Mouse (Mus musculus) heart, embryonic 11.5 days (tissue): ENCODE measurements around the gene Ccdc60. TPM values are rescaled to one million over a fixed set of nuclear protein-coding genes. Genes with fewer than 3 reads are reported as not detected.

ENCODE experiments used
- ATAC-seq: fragments of 200-750 bp; cut with Nextera tagmentation; replicated peaks from 2 replicates; pipeline ENCODE4 v1.8.0; 2017; ENCODE audit warnings: moderate library complexity; ENCODE audit not compliant: insufficient number of reproducible peaks, low FRiP score, low TSS enrichment
- H3K27ac ChIP-seq: fragments of 300-500 bp; sonication (generic); 2 replicates; pipeline ENCODE4 v1.5.1; 2014; ENCODE audit warnings: mild to moderate bottlenecking, low read depth, low read length
- H3K27me3 ChIP-seq: fragments of 300-500 bp; sonication (generic); 2 replicates; pipeline ENCODE4 v1.6.1; 2014; ENCODE audit warnings: mild to moderate bottlenecking, low read length, mixed read lengths; ENCODE audit not compliant: control insufficient read depth, insufficient read depth
- H3K36me3 ChIP-seq: fragments of 300-500 bp; sonication (generic); 2 replicates; pipeline ENCODE4 v1.6.1; 2014; ENCODE audit warnings: mild to moderate bottlenecking, low read length, moderate library complexity, mixed read lengths; ENCODE audit not compliant: control insufficient read depth, insufficient read depth
- H3K4me1 ChIP-seq: fragments of 300-500 bp; sonication (generic); 2 replicates; pipeline ENCODE4 v1.6.1; 2014; ENCODE audit warnings: low read length; ENCODE audit not compliant: control insufficient read depth, insufficient read depth
- H3K4me2 ChIP-seq: fragments of 300-500 bp; sonication (generic); 2 replicates; pipeline ENCODE4 v1.6.1; 2014; ENCODE audit warnings: mild to moderate bottlenecking, moderate library complexity
- H3K4me3 ChIP-seq: fragments of 300-500 bp; sonication (generic); 2 replicates; pipeline ENCODE4 v1.5.1; 2014; ENCODE audit warnings: low read depth, low read length
- H3K9ac ChIP-seq: fragments of 300-500 bp; sonication (generic); 2 replicates; pipeline ENCODE4 v1.6.1; 2014; ENCODE audit warnings: mild to moderate bottlenecking, low read depth, low read length, moderate library complexity
- H3K9me3 ChIP-seq: fragments of 300-500 bp; sonication (generic); replicated peaks from 2 replicates; pipeline ENCODE4 v1.6.1; 2016; ENCODE audit warnings: low read length; ENCODE audit not compliant: control insufficient read depth
- WGBS: fragments of 180-500 bp; shearing (Covaris S2); extraction: QIAGEN DNeasy Blood & Tissue Kit; methylation state at CpG from one replicate; pipeline ENCODE4 v1.1.7; 2014; ENCODE audit not compliant: insufficient replicate concordance; 5-methylcytosine and 5-hydroxymethylcytosine counted together
- polyA plus RNA-seq: library from polyadenylated mRNA; unstranded; fragments of >200 nt; fragmentation: Nextera tagmentation; extraction: Ambion mirVana; gene quantifications from 2 replicates; pipeline ENCODE4 v1.2.1, GENCODE M21; 2014

The Ccdc60 gene
- polyA plus RNA-seq, 1 experiment from 2014 or later, result 0.93 TPM

GRCm38 (mm10) chr5:116261944-116262343 is 26.8 kb downstream of the Ccdc60 start:
- no peaks in the 10 kb centered on the region for H3K4me1 ChIP-seq
- H3K4me2 ChIP-seq, result no peak overlapping the region
- 86% methylated on average over 5 of the region's 5 CpGs for WGBS
- H3K27me3 ChIP-seq, result no peaks in the 10 kb centered on the region
- H3K4me3 ChIP-seq, result no peak overlapping the region
- ATAC-seq, result no peak
- no peaks in the 10 kb centered on the region for H3K9me3 ChIP-seq
- no peak overlapping the region for H3K27ac ChIP-seq
- no peaks in the 10 kb centered on the region for H3K36me3 ChIP-seq
- no peak overlapping the region for H3K9ac ChIP-seq

DNA sequence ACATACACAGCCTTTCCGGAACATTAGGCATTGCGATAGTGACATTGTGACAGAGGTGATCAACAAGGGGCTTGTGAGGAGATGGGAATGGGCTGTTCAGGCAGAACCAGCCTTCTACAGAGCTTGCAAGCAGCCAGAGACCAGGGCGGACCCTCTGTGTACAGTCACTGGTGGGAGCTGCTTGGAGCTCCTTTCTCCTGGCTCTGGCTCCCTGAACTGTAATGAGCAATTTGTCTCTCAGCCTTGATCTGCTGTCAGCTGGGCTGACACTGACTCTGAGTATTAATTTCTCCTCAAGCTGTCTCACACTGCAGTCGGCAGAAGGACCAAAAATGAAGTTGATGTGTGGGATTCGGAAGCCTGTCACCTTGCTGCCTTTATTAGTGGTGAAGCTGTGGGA is 28.4 kb downstream of the Ccdc60 start:
- H3K9me3 ChIP-seq, result no peaks in the 10 kb centered on the region
- no peaks in the 10 kb centered on the region for H3K4me1 ChIP-seq
- H3K27me3 ChIP-seq, result no peaks in the 10 kb centered on the region
- no peak overlapping the region for H3K9ac ChIP-seq
- no peak overlapping the region for H3K4me2 ChIP-seq
- 83% methylated on average over 5 of the region's 5 CpGs for WGBS
- H3K4me3 ChIP-seq, result no peak overlapping the region
- no peaks in the 10 kb centered on the region for H3K36me3 ChIP-seq
- ATAC-seq, result no peak
- H3K27ac ChIP-seq, result no peak overlapping the region

GRCm38 (mm10) chr5:116258321-116258860 is 30.4 kb downstream of the Ccdc60 start:
- Histone ChIP-seq H3K9ac (no peak overlapping the region), H3K4me2 (no peak overlapping the region), H3K9me3 (no peaks in the 10 kb centered on the region), H3K36me3 (no peaks in the 10 kb centered on the region), H3K27ac (no peak overlapping the region), H3K4me3 (no peak overlapping the region), H3K27me3 (no peaks in the 10 kb centered on the region), H3K4me1 (no peaks in the 10 kb centered on the region)
- 59% methylated on average over 8 of the region's 8 CpGs for WGBS
- ATAC-seq, result no peak

DNA sequence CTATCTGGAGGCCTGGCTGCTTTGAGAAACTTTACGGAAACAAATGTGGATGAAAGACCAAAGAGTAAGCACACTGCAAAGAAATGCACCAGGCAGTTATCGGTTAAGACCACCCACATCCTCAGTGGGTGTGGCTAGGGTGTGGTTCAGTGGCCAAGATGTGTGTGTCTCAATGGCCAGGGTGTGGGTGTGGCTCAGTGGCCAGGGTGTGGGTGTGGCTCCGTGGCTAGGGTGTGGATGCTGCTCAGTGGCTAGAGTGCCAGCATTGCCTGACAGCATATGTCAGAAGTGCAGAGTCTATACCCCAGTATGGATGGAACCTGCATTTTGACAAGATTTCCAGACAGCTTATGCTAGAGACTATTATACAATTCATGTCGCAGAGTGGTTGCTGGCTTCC is 34.9 kb downstream of the Ccdc60 start:
- no peak overlapping the region for H3K4me3 ChIP-seq
- no peak overlapping the region for H3K27ac ChIP-seq
- 81% methylated on average over 4 of the region's 4 CpGs for WGBS
- no peaks in the 10 kb centered on the region for H3K4me1 ChIP-seq
- peak; percentile 42; the same call in 1 of the 2 replicates for ATAC-seq
- H3K9ac ChIP-seq, result no peak overlapping the region
- H3K9me3 ChIP-seq, result no peaks in the 10 kb centered on the region
- H3K36me3 ChIP-seq, result no peaks in the 10 kb centered on the region
- no peaks in the 10 kb centered on the region for H3K27me3 ChIP-seq
- H3K4me2 ChIP-seq, result no peak overlapping the region

DNA sequence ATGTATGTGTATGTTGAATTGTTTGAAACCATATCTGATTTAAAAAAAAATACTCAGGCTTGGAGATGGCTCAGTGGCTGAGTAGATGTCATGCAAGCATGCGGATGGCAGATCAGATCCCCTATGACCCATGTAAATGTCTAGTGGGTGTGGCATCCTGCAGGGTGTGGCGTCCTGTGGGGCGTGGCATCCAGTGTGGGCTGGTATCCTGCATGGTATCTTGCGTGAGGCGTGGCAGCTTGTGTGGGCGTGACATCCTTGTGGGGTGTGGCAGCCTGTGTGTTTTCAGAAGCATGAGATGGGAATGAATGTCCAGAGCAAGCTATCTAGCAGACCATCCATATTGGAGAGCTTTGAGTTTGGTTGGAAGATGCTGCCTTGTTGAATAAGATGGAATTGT is 36.6 kb downstream of the Ccdc60 start:
- H3K4me2 ChIP-seq, result no peak overlapping the region
- no peaks in the 10 kb centered on the region for H3K4me1 ChIP-seq
- no peaks in the 10 kb centered on the region for H3K27me3 ChIP-seq
- H3K36me3 ChIP-seq, result no peaks in the 10 kb centered on the region
- no peak overlapping the region for H3K9ac ChIP-seq
- no peak overlapping the region for H3K27ac ChIP-seq
- H3K9me3 ChIP-seq, result no peaks in the 10 kb centered on the region
- H3K4me3 ChIP-seq, result no peak overlapping the region
- ATAC-seq, result no peak
- WGBS, result 78% methylated on average over 6 of the region's 6 CpGs

GRCm38 (mm10) chr5:116246642-116247041 is 42.1 kb downstream of the Ccdc60 start:
- no peaks in the 10 kb centered on the region for H3K27me3 ChIP-seq
- H3K27ac ChIP-seq, result no peak overlapping the region
- no peak overlapping the region for H3K9ac ChIP-seq
- H3K4me1 ChIP-seq, result no peaks in the 10 kb centered on the region
- no peaks in the 10 kb centered on the region for H3K9me3 ChIP-seq
- no peaks in the 10 kb centered on the region for H3K36me3 ChIP-seq
- H3K4me2 ChIP-seq, result no peak overlapping the region
- WGBS, result 71% methylated on average over 7 of the region's 7 CpGs
- ATAC-seq, result no peak
- H3K4me3 ChIP-seq, result no peak overlapping the region

- ATAC-seq, result no peak
- WGBS, result 41% methylated on average over 3 of the region's 3 CpGs
- Histone ChIP-seq H3K4me2 (no peak overlapping the region), H3K27me3 (no peaks in the 10 kb centered on the region), H3K9me3 (no peaks in the 10 kb centered on the region), H3K4me3 (no peak overlapping the region), H3K27ac (no peak overlapping the region), H3K9ac (no peak overlapping the region), H3K4me1 (no peaks in the 10 kb centered on the region), H3K36me3 (no peaks in the 10 kb centered on the region)
Measured at GRCm38 (mm10) chr5:116244476-116244875, 44.3 kb downstream of the Ccdc60 start.

- no peak overlapping the region for H3K9ac ChIP-seq
Measured at GRCm38 (mm10) chr5:116243622-116244021, 45.2 kb downstream of the Ccdc60 start.

DNA sequence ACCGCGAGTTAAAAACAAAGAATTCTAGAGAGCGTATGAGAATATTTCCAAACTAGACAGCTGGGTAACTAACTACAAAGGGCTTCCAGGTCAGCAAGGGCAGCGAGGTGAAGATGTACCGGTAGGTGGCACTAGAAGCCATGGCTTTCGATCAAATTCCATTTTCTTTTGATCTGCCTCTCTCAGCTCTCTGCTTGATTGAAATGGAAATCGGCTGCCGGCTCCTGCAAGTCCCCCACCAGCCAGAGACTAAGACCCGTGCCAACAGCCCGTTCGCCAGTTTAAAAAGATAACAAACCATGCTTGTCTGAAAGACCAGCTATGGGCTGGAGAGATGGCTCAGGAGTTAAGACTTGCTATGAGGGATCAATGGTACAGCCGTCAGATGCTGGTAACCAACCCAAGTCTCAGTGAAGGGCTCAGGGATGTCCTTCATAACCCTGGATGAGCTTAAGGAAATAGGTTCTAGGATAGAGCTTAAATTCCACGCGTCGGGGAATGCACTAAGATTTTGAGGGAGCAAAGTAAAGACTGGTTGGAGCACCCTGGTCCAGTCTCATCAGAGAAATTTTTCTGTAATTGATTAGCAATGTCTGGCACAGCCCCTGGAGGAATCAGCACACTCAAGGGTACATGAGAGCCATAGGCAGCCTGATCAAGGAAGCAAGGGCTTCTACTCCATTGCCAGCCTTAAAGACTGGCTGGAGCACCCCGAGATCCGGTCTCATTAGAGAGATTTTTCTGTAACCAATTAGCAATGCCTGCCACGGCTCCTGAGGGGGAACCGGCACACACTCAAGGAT is 56.7 kb downstream of the Ccdc60 start:
- WGBS, result 24% methylated on average over 19 of the region's 19 CpGs
- ATAC-seq, result no peak
- H3K4me2 ChIP-seq, result peak overlapping the region; percentile 47

More at GRCm38 (mm10) chr5:116243622-116244021, 45.2 kb downstream of the Ccdc60 start:
- no peaks in the 10 kb centered on the region for H3K27me3 ChIP-seq
- no peak overlapping the region for H3K4me2 ChIP-seq
- H3K4me1 ChIP-seq, result no peaks in the 10 kb centered on the region
- no peak overlapping the region for H3K27ac ChIP-seq
- H3K4me3 ChIP-seq, result no peak overlapping the region
- no peak for ATAC-seq
- no peaks in the 10 kb centered on the region for H3K36me3 ChIP-seq
- no peaks in the 10 kb centered on the region for H3K9me3 ChIP-seq
- WGBS, result 76% methylated on average over 9 of the region's 9 CpGs

More for the DNA sequence above, 56.7 kb downstream of the Ccdc60 start:
- Histone ChIP-seq H3K27me3 (no peaks in the 10 kb centered on the region; the same call in 1 of the 2 replicates), H3K27ac (no peak overlapping the region), H3K9me3 (no peaks in the 10 kb centered on the region), H3K4me3 (no peak overlapping the region), H3K9ac (no peak overlapping the region), H3K4me1 (no peaks in the 10 kb centered on the region), H3K36me3 (no peaks in the 10 kb centered on the region)
